Mouse (Mus musculus) cerebellum, adult 2 months (tissue): ENCODE measurements around the gene Dock1.

ENCODE experiments used
- CTCF ChIP-seq: fragments of 200-500 bp; IDR thresholded peaks from 2 replicates; pipeline ENCODE4 v1.5.1; 2011; ENCODE audit warnings: low read depth, mild to moderate bottlenecking, control low read depth, low read length, moderate library complexity, borderline replicate concordance; ENCODE audit not compliant: insufficient read depth
- POLR2A ChIP-seq: fragments of 200-500 bp; IDR thresholded peaks from 2 replicates; pipeline ENCODE4 v1.6.1; 2011; ENCODE audit warnings: low read length, control low read depth, borderline replicate concordance; ENCODE audit not compliant: insufficient read depth

DNA sequence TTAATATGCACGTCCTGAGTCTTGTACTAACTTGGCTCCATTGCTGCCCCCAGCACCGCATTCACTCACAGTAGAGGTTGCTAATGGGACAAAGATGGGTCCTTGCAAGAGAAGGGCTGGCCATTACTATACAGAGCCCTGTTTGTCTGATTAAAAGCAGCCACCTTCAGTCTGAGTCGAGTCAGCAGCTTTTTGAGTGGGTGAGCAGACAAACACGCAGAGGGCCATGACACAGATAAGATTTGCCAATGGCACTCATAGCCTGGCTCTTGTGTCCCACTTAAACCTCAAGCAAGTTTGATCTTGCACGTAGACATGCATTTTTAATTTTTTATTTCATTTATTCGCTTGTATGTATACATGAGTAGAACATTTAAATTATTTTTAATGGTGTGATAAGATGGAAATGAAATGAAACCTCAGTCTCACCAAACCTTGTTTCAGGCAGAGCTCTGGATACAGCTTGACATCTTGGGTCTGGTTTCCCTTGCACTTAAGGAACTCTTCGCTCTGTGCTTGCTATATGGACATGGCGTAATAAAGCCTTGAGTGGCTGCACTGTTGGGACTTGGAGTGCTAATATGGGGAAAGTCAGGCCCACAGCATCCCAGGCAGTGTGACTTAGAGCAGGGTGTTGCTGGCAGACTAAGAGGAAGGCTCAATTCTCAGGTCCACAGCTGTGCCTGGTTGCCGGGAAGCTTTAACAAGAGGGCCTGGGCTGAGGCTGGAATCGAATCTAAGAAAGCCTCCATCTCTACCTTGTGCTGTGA lies 455.0 kb downstream of the Dock1 start:
- TF ChIP-seq POLR2A (no peak), CTCF (no peak)
